Mouse (Mus musculus) ovary, postnatal 14 days (tissue): ENCODE measurements around the gene Siae.

Experiments used
- DNase-seq: peaks from one replicate; pipeline ENCODE4 v3.0.0; 2022; ENCODE audit warnings: low spot score

Siae gene

DNA sequence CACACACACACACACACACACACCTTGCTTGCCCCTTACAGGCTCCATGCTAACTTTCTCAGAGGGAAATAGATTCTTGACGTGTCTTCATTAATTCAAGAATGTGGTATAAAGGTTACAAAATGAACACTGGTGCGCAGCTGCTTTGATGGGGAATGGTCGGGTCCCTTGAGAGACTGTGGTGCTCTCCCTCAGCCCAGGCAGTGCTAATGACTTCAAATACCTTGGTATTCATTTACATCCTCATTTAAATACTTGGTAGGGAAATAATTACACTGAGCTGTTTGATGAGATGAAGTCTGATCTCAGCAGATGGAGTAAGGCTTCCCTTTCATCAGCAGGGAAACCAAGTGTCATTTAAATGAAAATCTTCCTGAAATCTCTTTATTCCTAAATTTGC, 69.6 kb downstream of the Siae start:
- no peak for DNase-seq

DNA sequence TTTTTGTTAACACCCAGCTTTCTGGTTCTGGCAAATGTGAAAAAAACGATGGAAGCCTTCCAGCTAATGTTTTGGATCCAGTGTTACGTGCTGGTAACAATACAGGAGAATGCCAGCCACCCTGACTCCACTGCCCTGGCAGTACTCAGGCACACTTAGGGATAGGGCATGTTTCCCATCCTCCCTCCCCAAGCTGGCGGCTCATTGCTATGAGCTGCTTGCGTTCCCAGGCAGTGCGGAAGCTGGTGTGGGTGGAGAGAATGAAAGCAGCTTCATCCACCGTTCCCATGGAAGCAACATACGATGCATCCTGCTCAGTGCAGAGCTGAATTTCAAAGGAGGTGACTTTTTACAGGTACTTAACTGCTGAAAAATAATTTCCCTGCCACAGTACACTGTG, 70.1 kb downstream of the Siae start:
- no peak for DNase-seq

DNA sequence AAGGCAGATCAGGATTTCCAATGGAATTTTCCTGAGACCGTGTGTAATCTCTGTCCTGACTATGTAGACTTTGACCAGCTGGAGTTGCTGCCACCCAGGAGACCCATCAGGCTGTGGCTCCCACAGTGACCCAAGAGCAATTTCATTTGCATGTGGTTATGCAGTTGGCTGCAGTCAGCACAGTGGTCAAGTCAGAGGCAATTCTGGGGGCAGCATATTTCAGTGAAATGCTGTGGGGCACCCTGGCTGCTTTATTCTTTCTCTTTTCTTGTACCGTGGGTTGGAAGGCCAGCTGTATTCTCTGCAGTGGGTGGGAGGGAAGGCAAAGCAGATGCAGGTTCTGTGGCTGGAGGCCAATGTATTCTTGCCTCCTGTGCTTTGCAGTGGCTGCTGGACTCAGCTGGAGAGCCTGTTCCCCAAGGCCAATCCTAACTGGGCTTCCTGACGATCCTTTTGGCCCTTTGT, 70.6 kb downstream of the Siae start:
- no peak for DNase-seq

DNA sequence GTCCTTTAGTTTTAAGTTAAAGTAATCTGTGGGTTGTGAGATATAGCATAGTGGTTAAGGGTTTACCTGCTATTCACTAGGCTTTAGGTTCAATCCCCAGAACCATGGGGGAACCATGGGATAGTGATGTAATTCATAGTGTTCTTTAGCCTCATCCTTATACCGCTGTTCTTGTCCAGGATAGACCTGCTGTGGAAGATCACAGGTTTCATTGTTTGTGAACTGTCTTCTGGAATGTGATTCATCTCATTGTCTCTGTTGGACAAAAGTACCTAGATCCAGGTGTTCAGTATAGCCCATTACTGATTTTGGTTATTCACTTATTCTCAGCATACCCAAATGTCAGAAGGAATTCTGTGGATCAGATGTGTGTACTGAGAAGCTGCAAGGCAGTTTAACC, 71.8 kb downstream of the Siae start:
- DNase-seq: no peak

DNA sequence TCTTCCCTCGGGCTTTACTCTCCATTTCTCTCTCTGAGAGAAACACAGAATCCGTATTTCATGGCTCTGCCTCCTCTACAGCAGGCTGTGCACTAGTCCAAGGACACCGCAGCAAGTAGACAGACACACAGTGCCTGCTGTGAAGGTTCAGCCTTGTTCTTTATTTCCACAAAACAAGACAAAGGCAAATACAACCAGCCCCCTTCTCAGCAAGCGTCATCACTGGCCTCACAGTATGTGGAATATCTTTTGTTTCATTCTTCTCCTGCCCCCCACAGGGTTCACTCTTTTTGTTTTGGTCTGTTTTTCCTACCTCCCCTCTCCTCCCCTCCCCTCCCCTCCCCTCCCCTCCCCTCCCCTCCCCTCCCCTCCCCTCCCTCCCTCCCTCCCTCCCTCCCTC, 73.1 kb downstream of the Siae start:
- DNase-seq: no peak

DNA sequence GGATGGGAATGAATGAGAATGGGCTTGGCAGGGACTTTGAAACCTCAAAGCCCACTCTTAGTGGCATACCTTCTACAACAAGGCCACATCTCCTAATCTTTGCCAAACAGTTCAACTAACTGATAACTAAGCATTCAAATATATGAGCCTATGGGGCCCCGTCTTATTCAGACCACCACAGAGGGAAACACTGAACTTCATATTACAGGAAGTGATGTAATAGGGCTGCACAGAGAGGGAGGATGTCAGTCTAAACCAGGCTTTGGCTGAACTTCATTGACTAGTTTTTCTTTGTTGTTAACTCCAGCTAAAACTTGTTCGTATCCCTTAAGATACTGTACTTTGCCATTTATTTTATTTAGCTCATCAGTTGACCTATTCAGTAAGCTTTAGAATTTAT, 74.4 kb downstream of the Siae start:
- DNase-seq: no peak

DNA sequence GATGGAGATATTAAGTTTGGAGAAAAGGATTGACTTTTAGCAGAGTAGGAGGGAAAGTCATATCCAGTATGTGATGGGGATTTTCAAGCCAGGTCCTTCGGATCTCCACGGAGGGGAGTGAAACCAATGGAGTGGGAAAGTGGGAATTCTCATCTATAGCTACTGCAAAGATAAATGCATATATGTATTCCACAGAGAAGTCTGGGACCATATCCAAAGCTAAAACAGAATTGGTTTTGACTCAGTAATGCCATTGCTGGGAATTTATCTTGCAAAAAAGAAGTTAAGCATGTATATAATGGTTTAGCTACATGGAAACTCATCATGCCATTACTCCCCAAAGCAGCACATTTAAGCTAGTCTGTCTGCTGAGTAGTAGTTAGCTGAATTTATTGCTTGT, 76.8 kb downstream of the Siae start:
- DNase-seq: no peak

DNA sequence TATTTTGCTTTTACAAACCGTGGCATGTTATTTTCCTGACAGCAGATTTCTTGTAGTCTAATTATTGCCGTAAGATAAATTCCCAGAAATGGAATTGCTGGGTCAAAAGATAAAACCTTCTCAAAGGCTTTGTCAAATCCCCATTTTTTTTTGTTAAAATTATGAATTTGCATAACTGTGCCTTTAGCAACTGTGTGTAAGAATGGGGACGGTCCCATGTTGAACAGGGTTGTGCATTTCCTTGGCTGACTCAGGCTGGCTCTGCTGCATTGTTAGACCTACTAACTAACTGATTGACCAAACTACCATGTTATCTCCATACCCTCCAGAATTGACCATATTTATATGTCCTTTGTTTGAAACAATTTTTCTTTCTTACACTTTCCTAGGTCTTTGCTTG, 78.8 kb downstream of the Siae start:
- no peak for DNase-seq

DNA sequence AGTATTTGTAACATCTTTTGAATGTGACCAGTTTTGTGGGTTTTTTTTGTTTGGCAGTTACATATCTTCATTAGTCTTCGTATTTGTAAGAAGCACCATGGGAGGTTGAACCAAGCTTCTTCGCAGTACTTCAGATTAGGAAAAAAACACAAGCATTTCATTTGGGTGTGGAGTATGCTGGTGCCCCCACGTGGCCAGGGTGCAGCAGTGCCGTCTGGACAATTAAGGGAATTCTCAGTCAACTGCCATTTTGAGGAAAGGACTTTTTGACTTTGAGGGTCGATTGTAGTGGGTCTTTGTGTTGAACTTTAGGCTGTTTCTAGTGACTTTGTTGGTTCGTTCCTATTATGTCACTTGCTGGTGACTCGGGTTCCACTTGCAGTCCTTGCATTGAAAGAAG, 80.8 kb downstream of the Siae start:
- no peak for DNase-seq

DNA sequence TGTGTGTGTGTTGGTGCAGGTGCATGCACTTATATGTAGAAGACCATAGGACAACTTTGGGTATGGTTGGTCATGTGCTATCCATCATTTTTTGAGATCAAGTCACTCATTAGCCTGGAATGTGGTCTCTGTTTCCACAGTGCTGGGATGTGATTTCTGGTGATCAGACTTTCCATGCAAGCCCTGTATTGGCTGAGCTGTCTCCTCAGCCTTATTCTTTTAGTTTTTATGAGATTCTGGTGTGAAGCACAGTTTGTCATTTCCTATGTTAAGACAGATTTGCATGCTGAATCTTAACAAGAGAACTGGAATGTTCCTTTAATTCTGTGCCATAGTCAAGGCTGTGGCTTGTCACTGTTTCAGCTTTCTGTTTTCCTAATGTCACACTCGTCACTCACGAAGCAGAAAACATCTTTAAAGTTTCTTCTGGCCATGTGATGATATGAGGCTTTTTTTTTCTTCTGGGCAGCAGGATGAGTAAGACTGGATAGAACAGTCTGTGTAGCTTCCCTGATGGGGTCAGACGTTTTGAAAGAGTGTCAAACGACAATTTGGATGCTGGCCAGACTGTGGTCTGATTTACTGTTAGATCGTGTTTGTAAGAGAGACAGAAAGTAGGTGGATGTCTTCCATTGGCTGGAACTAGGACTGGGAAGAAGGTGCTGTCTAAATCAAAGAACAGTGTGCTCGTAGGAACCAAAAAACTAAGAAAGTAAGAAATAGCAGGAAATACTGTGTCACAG, 81.5 kb downstream of the Siae start:
- DNase-seq: no peak

DNA sequence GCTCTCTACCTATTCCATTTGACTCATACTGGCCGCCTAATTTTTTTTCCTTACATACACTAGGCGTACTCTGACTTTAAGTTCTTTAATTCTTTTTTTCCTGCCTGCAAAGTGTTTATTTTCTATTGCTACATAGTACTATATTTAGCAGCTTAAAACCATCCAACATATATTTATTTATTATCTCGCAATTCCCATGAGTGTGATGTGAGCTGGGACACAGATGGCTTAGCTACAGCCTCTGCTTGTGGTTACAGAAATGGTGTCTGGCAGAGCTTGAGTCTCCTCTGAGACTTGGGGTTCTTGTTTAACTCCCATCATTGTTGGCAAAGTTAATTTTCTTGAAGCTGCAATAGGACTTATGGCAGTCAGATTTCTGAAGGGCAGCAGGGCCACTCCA, 83.2 kb downstream of the Siae start:
- no peak for DNase-seq

DNA sequence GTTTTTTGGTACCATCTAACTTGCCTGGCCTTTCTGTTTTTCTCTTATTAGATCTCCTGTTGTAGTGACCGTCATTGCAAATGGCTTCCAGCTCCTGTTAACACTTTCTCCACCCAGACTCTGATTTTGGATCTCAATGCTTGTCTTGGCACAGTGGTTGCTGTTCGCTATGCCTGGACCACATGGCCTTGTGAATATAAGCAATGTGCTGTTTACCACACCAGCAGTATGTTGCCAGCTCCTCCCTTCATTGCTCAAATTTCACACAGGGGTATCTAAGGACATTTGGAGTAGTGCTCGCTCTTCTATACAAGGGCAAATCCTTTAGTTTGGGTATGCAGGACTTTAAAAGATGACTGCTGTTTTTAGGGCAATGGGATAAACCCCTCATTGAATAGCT, 90.7 kb downstream of the Siae start:
- DNase-seq: no peak

DNA sequence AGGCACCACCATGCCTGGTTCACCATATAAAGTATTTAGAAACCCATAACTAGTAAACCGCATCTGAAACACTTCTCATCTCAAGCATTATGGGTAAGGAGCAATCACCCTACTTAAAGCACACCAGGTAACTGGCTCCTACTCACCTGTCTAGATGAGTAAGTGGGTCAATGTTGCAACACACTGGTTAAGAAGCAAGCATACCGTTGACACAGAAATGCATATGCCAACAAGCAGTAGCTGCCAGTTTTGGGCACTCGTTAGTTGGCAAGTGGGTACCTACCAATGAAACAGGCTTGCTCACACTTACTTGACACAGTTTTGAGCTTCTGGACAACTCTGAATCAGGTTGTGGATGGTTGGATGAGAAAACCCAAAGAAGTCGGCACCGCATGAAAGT, 95.1 kb downstream of the Siae start:
- no peak for DNase-seq

DNA sequence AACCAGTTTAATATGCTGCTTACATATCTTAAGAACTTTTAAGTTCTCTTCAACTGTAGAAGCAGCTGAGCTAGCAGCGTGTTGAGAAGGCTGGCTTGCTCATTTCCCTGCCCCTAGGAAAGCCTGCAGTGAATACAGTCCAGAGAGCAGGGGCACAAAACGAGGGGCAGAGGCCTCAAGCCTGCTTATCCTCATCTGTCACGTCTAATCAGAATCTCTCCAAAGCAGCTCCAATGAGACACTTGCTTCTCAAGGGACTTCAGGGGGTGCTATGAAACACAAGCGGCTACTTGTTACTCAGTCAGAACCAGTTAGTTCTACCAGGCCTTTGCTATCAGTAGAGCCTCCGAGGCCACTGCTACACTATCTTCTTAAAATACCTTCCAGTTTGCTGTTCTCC, 98.3 kb downstream of the Siae start:
- DNase-seq: no peak

DNA sequence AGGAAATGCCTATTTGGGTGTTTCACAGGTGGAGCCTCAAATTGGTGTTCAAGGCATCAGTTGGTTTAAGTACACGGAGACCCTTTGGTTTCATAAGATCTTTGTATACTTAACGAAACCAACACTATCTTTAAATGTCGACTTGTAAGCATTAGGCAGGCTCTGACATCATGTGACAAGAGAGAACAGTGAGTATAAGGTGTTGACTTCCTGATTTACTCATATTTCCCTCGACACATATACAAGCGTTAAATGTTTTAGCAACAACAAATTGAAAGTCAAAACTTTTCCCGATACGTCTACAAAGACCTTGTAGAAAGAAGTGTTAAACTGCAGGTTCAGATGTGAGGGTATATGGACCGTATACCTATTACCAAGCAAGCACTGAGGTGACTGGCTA, 100.5 kb downstream of the Siae start:
- no peak for DNase-seq

DNA sequence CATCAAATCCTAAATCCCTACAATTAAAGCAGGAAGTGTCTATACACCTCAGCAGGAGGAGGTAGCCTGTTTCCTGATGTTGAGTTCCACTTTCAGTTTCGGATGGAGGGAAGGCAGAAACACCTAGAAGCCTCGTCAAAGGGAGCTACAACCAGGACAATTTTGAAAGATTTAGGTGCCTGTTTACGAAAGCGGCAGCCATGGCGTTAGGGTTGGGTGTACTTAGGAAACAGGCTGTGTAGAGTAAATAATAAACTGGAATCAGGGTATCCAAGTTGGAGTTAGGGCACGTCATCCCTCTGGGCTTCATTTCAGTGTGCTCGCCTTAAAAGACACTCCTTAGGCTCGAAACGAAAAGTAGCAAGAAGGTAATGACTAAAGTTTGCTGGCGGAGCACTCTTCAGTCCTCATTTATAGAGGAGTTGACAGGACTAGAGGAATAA, 101.0 kb downstream of the Siae start:
- DNase-seq: peak; percentile 4

DNA sequence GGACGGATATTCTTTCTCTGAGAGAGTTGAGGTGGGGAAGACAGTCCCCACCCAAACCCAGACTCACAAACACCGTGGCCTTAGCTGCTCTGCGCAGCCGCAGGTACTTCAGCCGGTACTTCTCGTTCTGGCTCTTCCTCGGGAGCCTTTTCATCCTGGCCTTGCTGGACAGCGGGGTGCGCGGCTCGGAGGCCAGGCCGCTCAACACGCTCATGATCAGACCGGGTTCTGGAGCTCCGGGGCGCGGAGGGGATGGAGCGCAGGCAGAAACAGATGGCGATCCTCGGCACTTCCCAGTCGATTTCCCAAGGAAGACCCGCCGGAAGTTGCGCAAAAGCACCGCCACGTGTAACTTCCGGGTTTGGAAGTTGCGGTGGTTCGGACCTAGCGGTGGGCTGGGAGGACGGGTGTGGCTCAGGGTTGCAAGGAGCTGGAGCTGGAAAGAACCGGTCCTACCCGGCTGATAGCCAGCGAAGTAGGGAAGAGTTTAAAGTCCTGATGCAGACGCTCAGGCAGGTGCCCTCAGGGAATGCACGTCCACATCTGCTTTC, 101.5 kb downstream of the Siae start, which contains the start of gene Tbrg1:
Gene Tbrg1 (minus strand): TSS at position 382 of the 551 bp plus-strand sequence.
- peak; percentile 77 for DNase-seq

DNA sequence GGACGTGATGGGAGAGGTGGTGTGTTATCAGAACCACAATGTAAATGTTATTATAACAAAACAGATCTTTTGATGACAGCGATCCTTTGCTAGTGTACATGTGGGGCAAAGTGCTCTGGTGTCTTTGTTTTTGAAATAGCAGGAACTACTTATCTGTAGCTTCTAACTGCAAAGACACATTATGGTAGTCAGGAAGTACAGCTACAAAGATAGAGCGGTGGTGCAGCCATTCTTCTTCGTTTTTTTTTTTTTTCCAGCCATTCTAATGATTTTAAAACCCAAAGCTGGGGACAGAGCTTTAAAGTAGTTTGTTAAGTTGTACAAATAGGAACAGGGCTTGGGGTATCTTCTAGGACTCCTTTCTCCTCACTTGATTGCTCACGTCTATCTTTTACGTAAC, 103.9 kb downstream of the Siae start:
- no peak for DNase-seq

DNA sequence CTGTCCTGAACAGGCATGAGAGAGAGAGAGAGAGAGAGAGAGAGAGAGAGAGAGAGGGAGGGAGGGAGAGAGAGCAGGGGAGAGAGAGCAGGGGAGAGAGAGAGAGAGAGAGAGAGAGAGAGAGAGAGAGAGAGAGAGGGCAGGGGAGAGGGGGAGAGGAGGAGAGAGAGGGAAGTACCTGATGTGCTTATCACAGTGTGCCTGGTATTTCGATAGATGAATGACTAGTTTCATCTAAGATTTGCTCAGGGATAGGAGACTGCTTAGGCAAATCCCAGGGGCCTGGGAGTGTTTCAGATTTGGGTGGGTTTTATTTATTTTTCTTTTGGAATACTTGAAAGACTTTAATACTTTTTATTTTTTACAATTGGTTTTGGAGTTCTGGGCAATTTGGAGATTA, 107.7 kb downstream of the Siae start:
- DNase-seq: no peak

DNA sequence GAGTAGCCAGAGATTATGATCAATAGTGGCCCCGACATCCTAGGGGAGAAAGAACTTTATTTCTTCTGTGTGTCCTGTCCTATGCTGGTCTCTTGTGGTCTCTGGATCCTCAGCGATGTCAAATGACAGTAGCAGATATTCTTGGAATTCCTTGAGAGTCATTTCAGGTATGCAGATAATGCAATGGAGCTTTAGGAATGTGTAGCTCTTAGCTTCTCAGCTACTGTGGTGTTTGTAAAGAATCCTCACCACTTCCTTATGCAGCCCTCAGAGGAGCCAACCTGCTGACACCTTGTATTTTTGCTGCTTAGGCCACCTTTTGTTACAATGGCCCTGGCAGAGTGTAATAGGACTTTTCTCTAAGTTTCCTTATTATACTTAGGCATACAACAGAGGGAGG, 109.1 kb downstream of the Siae start:
- no peak for DNase-seq

DNA sequence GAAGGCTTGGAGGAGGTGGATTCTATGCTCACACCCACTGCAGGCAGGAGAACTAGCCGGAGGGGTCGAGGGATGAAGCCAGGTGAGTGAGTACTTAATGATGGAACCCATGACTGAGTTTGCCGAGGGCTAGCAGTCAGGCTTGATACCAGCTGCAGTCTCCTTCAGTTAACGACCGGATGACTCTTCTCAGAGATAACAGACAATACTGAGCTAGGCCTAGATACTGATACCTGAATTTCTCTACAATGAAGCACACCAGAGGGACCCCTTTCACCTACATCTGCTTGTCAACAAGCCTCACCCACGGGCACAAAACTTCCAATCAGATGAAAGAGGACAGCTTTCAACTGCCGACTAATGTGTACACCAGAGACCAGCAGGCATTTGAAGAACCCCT, 110.5 kb downstream of the Siae start:
- no peak for DNase-seq

DNA sequence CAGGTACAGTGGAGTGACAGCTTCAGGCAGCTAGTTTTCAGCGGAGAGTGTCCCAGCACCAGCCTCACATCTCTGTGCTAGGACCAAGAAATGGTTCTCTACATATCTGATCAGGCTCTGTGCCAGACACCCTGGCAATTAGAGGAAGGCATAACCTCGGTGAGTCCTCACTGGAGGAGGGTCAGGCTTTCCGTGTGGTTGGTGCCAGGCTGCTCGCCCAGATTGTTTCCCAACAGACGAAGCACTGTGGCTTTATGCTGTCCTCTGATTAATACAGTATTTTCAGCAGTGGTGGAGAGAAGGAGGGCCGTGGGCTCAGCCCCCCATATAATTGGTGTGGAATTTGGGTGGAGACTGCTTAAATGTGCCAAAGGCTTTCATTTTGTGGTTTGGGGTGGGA, 113.6 kb downstream of the Siae start, which contains the start of gene Panx3:
Gene Panx3 (minus strand): TSS at position 121 of the 400 bp plus-strand sequence.
- no peak for DNase-seq

DNA sequence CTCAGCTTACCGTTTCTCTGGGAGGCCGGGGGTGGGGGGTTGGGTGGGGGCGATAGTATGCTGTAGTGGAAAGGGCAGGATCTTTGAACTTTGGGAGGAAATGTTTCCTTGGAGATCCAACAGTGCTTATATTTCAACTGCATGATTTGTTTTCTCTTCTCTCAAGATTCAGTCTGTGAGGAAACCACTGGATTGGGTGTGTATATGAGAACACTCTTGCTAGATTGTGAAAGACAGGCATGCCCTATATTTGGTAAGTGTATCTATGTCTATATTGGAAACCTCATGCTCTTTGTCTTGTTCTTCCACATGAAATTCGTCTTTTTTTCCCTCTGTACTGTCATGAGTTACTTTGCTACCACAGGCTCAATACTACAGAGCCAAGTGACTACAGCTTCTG, 114.2 kb downstream of the Siae start:
- DNase-seq: no peak

DNA sequence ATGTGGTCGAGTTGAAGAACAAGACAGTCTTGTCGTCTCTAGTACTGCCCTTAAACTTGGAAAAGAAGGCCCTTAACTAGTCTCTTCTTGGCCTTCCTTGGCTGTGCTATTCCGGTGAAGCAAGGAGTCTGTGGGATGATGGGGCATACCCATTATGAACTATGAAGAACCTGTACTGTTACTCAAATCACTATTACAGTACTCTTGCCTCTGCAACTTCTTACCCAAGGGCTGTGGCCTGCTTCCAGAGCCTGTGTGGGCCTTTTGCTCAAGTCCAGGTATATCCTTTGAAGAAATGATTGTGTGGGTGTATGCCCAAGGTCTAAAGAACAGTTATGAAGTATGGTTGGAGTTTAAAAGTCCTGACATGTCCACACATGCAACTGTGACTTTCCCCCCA, 114.8 kb downstream of the Siae start:
- no peak for DNase-seq
